Mouse (Mus musculus): ENCODE measurements at regions not wholly inside any gene's neighbourhood (a gene's known extent, or its start where the extent isn't known, plus 50 kb on each side); places are given as distances from the start of the nearest gene placed in this dataset.

- DNase-seq: no peak
These were observed 109.7 kb upstream of the Osr1 start for GRCm38 (mm10) chr12:9460193-9460592.

GRCm38 (mm10) chr12:9469655-9470470 lies 100.1 kb upstream of the Osr1 start:
- no peak for DNase-seq

DNA sequence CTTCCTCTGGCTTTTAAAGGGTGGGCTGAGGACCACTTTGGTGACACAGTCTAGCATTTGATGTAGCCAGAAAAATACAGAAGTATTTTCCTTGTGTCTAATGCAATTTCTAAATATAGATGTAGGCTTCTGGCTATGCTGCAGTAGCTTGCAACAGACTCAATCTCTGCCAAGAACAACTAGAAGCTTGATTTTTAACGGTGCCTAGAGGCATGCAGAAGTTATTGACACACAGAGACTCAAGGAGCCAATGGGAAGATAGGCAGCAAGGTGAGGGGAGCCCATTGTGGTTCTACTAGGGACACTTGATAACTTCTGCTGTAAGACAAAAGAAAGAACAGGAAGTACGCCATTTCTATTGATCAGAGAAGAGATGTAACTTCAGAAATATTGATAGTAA lies 94.1 kb upstream of the Osr1 start:
- DNase-seq: no peak

GRCm38 (mm10) chr12:9478201-9478600 lies 91.7 kb upstream of the Osr1 start:
- peak; percentile 11 for DNase-seq

- DNase-seq: no peak
These were observed 82.1 kb upstream of the Osr1 start for GRCm38 (mm10) chr12:9487674-9488413.

- DNase-seq: no peak
These were observed 56.0 kb upstream of the Osr1 start for GRCm38 (mm10) chr12:9513926-9514325.

DNA sequence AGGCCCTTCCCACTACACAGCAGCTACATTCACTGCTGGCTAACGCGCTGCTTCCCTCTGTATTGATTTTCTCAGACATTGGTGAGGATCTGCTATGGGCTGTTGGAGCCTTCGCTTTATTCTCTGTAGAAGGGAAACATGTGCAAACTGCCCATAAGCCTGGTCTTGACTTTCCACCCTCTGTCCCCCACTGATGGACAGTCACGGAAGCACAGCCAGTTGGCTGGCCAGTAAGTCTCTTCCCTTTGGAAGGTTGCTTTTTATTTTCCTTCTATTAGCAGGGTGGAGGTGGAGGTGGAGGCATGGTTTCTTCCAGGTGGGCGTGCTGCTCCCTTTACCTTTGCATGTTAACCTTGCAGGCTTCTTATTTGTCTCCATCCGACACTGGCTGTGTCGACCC lies 51.1 kb upstream of the Osr1 start:
- no peak for DNase-seq

DNA sequence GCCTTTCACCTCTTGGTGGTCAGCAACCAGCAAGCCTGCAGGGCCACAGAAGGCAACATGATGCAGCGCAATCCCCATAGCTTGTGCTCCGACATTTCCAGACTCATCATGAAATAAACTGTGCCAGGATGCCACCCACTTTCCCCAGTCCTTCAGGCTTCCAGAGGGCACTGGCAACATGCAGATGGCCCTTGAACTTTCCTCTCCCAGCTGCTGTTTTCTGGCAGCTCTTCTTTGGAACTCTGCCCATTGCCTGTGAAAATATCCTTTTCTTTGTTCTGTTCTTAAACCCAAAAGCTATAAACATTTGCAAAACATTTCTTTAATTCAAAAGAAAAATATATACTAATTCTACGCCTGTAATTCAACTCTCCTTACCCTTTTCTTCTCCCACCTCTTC lies 50.6 kb upstream of the Osr1 start:
- peak; percentile 11 for DNase-seq
